In the genomic region with DNA sequence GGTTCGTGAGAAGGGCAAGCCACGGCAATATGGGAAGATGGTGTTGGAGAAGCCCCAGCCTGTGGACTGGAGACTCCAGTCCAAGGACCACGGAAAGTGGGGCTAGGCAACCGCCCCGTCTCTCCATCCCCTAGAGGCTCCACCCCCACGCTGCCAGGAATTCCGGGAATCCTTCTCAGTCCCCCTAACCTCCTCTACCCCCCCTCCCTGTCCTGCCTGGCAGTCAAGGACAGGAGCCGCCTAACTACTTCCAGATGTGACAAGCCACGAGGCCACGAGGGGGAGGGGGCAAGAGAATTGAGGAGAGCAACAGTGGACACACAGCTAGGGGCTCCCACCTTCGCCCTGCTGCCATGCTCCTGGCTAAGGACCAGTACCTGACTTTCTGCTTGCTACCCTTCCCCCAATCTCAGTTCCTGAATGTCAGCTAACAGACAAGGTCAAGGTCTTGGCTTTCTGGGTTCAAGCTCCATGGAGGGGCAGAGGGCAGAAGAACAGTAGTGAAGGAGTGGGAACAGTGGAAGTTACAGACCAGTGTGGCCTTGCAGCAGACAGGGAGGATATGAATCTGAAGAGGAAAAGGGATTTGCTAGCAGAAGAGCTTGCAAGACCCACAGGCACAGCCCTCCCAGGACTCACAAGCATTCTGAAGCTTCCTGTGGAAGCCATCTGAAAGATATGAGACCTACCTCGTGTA, we compare ENCODE assay signal across 8 mouse cellular contexts. TPM values are rescaled to one million over a fixed set of nuclear protein-coding genes. Genes with fewer than 3 reads are reported as not detected.
DNase-seq lines count a peak whose midpoint lies in the region; ATAC-seq and TF ChIP-seq lines count a peak whose summit lies in the region.
"Had no signal": no experiment of that assay in that cellular context is flagged by ENCODE, and none has a peak within 500 bp of the region (broad histone marks: within the 10 kb centered on the region; RNA-seq: fewer than 3 reads in every experiment).

No protein-coding gene starts in this region.

- peak overlapping the region; percentile 35 for H3K4me3 ChIP-seq in heart, postnatal 0 days (ENCODE audit: low read depth, low read length)
- H3K4me3 ChIP-seq in midbrain, embryonic 14.5 days (replicated peaks; ENCODE audit: low read depth, low read length), result no peak overlapping the region
- H3K4me3 ChIP-seq: erythroblast, embryonic 14.5 days had no signal

- no peaks in the 10 kb centered on the region for H3K27me3 ChIP-seq in heart, postnatal 0 days (ENCODE audit: control insufficient read depth, insufficient read depth, low read length)
- H3K27me3 ChIP-seq in midbrain, embryonic 14.5 days (ENCODE audit: control insufficient read depth, insufficient read depth, low read length), result peaks cover 13% of the 10 kb centered on the region; the same call in 1 of the 2 replicates

- peak; percentile 79 for ATAC-seq in heart, postnatal 0 days (ENCODE audit: insufficient read depth, low read depth)
- ATAC-seq in midbrain, embryonic 14.5 days (ENCODE audit: low FRiP score, low TSS enrichment), result no peak

- H3K4me2 ChIP-seq in heart, postnatal 0 days (ENCODE audit: low read depth, low read length), result peak overlapping the region; percentile 53
- H3K4me2 ChIP-seq in midbrain, embryonic 14.5 days (ENCODE audit: low read length), result no peak overlapping the region

- TF ChIP-seq CTCF in heart, postnatal 0 days (IDR thresholded peaks at IDR 0.05; ENCODE audit: low read depth), result 0 out of 2 replicates have a peak, but pooled peaks have one; percentile 9

- 8% methylated on average over 12 of the region's 12 CpGs for WGBS in heart, postnatal 0 days
- 19% methylated on average over 12 of the region's 12 CpGs for WGBS in midbrain, embryonic 14.5 days

- peak overlapping the region; percentile 92 for H3K27ac ChIP-seq in heart, postnatal 0 days (ENCODE audit: low read depth)
- no peak overlapping the region; the same call in 1 of the 2 replicates for H3K27ac ChIP-seq in midbrain, embryonic 14.5 days (replicated peaks; ENCODE audit: low read depth, low read length)

- peak; percentile 88 for DNase-seq in ZHBTc4 (ENCODE audit: low read depth, low spot score)
- DNase-seq in embryo, embryonic 9.5 days (ENCODE audit: extremely low spot score), result peak; percentile 87
- DNase-seq in heart, postnatal 0 days (ENCODE audit: low spot score), result peak; percentile 85
- DNase-seq in kidney, postnatal 4 days, result peak; percentile 85 to 92
- peak; percentile 12 for DNase-seq in midbrain, embryonic 14.5 days
- DNase-seq in layer of hippocampus, postnatal 36 days, result no peak
- DNase-seq in cerebellum, postnatal 4 days (ENCODE audit: low spot score in 2 of 2), result no peak

- peak overlapping the region; percentile 51 for H3K9ac ChIP-seq in heart, postnatal 0 days (replicated peaks; ENCODE audit: low read depth, low read length)
- no peak overlapping the region for H3K9ac ChIP-seq in midbrain, embryonic 14.5 days (replicated peaks; ENCODE audit: low read length)

- peaks cover 31% of the 10 kb centered on the region for H3K4me1 ChIP-seq in heart, postnatal 0 days (ENCODE audit: control insufficient read depth, insufficient read depth)
- H3K4me1 ChIP-seq in midbrain, embryonic 14.5 days (ENCODE audit: control insufficient read depth, insufficient read depth, low read length), result peaks cover 19% of the 10 kb centered on the region; the same call in 1 of the 2 replicates

- peaks cover 17% of the 10 kb centered on the region for H3K36me3 ChIP-seq in heart, postnatal 0 days (replicated peaks; ENCODE audit: control insufficient read depth, insufficient read depth, low read length)
- H3K36me3 ChIP-seq in midbrain, embryonic 14.5 days (ENCODE audit: control insufficient read depth, insufficient read depth, low read length), result no peaks in the 10 kb centered on the region

- H3K9me3 ChIP-seq in heart, postnatal 0 days (replicated peaks; ENCODE audit: control insufficient read depth, low read length), result no peaks in the 10 kb centered on the region
- no peaks in the 10 kb centered on the region for H3K9me3 ChIP-seq in midbrain, embryonic 14.5 days (ENCODE audit: control insufficient read depth, low read length)

- TF ChIP-seq EP300 in heart, postnatal 0 days (IDR thresholded peaks at IDR 0.05; ENCODE audit: low read depth), result 0 out of 2 replicates have a peak, but pooled peaks have one; percentile 55

RNA-seq across cellular contexts. Expression of a gene that starts 2.9 kb away (rescaled TPM):
- 172 and 201 TPM in 2 replicates for total RNA-seq in heart, postnatal 0 days (2014; rRNA removed; ENCODE audit: low replicate concordance)
- polyA plus RNA-seq in heart, postnatal 0 days (2015; fragmentation: Nextera tagmentation; extraction: Ambion mirVana), result 116 and 122 TPM in 2 replicates
- 3.0 and 11.7 TPM in 2 replicates for polyA plus RNA-seq in midbrain, embryonic 14.5 days (2014; fragmentation: Nextera tagmentation; extraction: Ambion mirVana)
- 1 to 10 TPM; 8.4 to 8.8 TPM for total RNA-seq in layer of hippocampus, postnatal 36 days (2021)

RNA-seq across cellular contexts. Expression of a gene that starts 9.8 kb away (rescaled TPM):
- 9.3 TPM in 1 of 2 replicates, not detected in the other for total RNA-seq in heart, postnatal 0 days (2014; rRNA removed; ENCODE audit: low replicate concordance)
- 18.3 and 19.7 TPM in 2 replicates for polyA plus RNA-seq in heart, postnatal 0 days (2015; fragmentation: Nextera tagmentation; extraction: Ambion mirVana)
- polyA plus RNA-seq in midbrain, embryonic 14.5 days (2014; fragmentation: Nextera tagmentation; extraction: Ambion mirVana), result 67.2 and 83.9 TPM in 2 replicates
- 10 to 100 TPM; 26.0 to 27.4 TPM for total RNA-seq in layer of hippocampus, postnatal 36 days (2021)

RNA-seq across cellular contexts. Expression of a gene that starts 18.1 kb away (rescaled TPM):
- total RNA-seq in heart, postnatal 0 days (2014; rRNA removed; ENCODE audit: low replicate concordance), result 0.65 TPM in 1 of 2 replicates, not detected in the other
- polyA plus RNA-seq in heart, postnatal 0 days (2015; fragmentation: Nextera tagmentation; extraction: Ambion mirVana), result 0.11 and 0.16 TPM in 2 replicates
- 0.09 and 0.18 TPM in 2 replicates for polyA plus RNA-seq in midbrain, embryonic 14.5 days (2014; fragmentation: Nextera tagmentation; extraction: Ambion mirVana)
- under 1 TPM; 0.18 to 0.77 TPM for total RNA-seq in layer of hippocampus, postnatal 36 days (2021)
- polyA plus RNA-seq: erythroblast, embryonic 14.5 days had no signal

RNA-seq across cellular contexts. Expression of a gene that starts 18.2 kb away (rescaled TPM):
- 12.7 and 19.7 TPM in 2 replicates for total RNA-seq in heart, postnatal 0 days (2014; rRNA removed; ENCODE audit: low replicate concordance)
- 15.9 and 17.8 TPM in 2 replicates for polyA plus RNA-seq in heart, postnatal 0 days (2015; fragmentation: Nextera tagmentation; extraction: Ambion mirVana)
- 18.1 and 21.9 TPM in 2 replicates for polyA plus RNA-seq in midbrain, embryonic 14.5 days (2014; fragmentation: Nextera tagmentation; extraction: Ambion mirVana)
- total RNA-seq in layer of hippocampus, postnatal 36 days (2021), result 10 to 100 TPM; 21.8 to 25.3 TPM

RNA-seq across cellular contexts. Expression of a gene that starts 18.3 kb away (rescaled TPM):
- total RNA-seq in heart, postnatal 0 days (2014; rRNA removed; ENCODE audit: low replicate concordance), result 1.6 and 5.3 TPM in 2 replicates
- 1.8 and 2.5 TPM in 2 replicates for polyA plus RNA-seq in heart, postnatal 0 days (2015; fragmentation: Nextera tagmentation; extraction: Ambion mirVana)
- 4.4 and 6.0 TPM in 2 replicates for polyA plus RNA-seq in midbrain, embryonic 14.5 days (2014; fragmentation: Nextera tagmentation; extraction: Ambion mirVana)
- total RNA-seq in layer of hippocampus, postnatal 36 days (2021), result 10 to 100 TPM; 18.6 to 23.9 TPM

Comparison
In these comparisons a context has a peak if more than half of its experiments do, and no peak if none do; other contexts are left out.
1. DNase-seq: peak in ZHBTc4 (single experiment), embryo, embryonic 9.5 days (single experiment), heart, postnatal 0 days (single experiment), kidney, postnatal 4 days (2 of 2) and midbrain, embryonic 14.5 days (single experiment); none in layer of hippocampus, postnatal 36 days (0 of 2) and cerebellum, postnatal 4 days (0 of 2).
2. RNA of a gene that starts 2.9 kb away (total RNA-seq): 172 to 201 TPM in heart, postnatal 0 days; 8.4 to 8.8 TPM in layer of hippocampus, postnatal 36 days; every median in the first group is over 10 times any median in the second.